Mouse (Mus musculus) embryonic stem cell, embryonic (primary cell): ENCODE data around the gene Neurl2.

Source experiments
- CTCF ChIA-PET, 4 experiments: fragments of 300-600 bp in 2 of 4; fragments of 350-600 bp in 2 of 4; sonication (Branson Sonifier 250); formaldehyde crosslinking; loops; one replicate each; lab custom pipeline; 2022; ENCODE audit warnings: inconsistent platforms in 2 of 4; lab: Charles Lee
- POLR2A ChIA-PET, 4 experiments: fragments of 300-600 bp in 2 of 4; fragments of 350-600 bp in 2 of 4; sonication (Branson Sonifier 250); formaldehyde crosslinking; loops; one replicate each; lab custom pipeline; 2022; ENCODE audit warnings: antibody characterized with exemption in 4 of 4, inconsistent platforms in 1 of 4; lab: Charles Lee

Neurl2 gene

GRCm38 (mm10) chr2:164834531-164834930 is 1.3 kb upstream of the Neurl2 start:
- ChIA-PET CTCF (interaction anchor here in 3 of 4 experiments (0.8 to 2.8 kb wide), 6 partner anchors 11 to 41 kb away, joined by 3 to 24 read pairs (median 4); no protein-coding TSS in a partner anchor), POLR2A (interaction anchor here in 3 of 4 experiments (0.6 to 19.6 kb wide), 44 partner anchors 10 to 1068 kb away, joined by 3 to 527 read pairs (median 6); partner anchors contain the start of genes Acot8 (in 3 of the 3), Zswim1 (in 3 of the 3), Zswim3 (in 3 of the 3) and Pcif1 (in 2 of the 3))

DNA sequence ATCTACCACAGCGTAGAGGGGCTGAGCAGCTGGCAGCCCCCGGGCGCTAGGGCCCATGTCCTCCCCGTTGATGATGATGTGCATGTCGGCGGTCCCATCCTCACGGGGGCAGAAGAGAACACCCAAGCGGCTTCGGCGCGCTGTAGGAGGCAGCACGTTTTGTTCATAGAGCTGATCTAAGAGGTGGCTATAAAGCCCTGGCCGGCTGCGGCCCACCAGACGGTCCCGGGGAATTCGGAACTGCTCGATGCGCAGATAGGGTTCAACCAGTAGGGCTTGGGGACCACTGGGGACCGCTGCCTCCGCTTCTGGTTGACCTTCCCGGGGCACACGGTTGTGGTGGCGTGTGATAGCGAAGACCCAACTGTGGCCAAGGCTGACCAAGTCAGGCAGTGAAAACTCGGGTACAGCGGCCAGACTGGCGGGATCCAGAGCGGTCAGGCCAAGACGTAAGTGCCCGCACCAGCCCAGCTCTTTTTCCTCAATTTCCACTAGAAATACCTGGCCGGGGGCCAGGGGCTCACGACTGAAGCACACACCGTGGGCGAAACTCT is 431 bp downstream of the Neurl2 start, which contains the start of gene Ctsa:
Gene Ctsa (plus strand): TSS at position 126 of the 554 bp plus-strand sequence.
- CTCF ChIA-PET: interaction anchor here (0.5 to 2.8 kb wide), 23 partner anchors 10 to 754 kb away, joined by 3 to 24 read pairs (median 4); partner anchors contain the start of genes Zswim1 (in 2 of the 4), Pltp (in 1 of the 4) and Snx21 (in 1 of the 4)
- POLR2A ChIA-PET: interaction anchor here (0.6 to 19.6 kb wide), 62 partner anchors 8 to 565 kb away, joined by 3 to 527 read pairs (median 5); partner anchors contain the start of genes Acot8 (in 3 of the 4), Zswim1 (in 3 of the 4), Zswim3 (in 3 of the 4) and Pcif1 (in 2 of the 4)

DNA sequence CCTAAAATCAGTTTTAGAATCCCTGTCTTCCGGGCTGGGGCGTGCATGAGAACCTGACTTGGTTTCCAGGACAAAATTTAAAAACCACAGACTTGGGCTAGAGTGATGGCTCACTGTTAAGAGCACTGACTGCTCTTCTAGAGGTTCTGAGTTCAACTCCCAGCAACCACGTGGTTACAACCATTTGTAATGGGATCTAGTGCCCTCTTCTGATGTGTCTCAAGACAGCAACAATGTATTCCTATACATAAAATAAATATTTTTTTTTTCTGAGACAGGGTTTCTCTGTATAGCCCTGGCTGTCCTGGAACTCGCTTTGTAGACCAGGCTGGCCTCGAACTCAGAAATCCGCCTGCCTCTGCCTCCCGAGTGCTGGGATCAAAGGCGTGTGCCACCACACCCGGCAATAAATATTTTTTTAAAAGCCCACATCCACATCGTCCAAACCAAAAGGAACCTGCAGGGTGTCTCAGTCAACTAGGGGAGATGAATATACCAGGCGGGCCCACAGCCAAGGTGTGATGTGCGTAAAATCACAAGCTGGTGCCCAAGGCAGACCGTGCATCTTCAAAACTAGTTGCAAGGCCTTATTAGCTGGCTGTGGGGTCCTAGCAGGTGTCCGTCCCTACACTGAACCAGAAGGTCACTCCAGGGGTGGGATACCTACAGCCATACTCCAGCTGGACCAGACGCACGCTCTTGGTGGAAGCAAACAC is 1.1 kb downstream of the Neurl2 start:
- POLR2A ChIA-PET: interaction anchor here (0.6 to 19.6 kb wide), 55 partner anchors 9 to 116 kb away, joined by 3 to 527 read pairs (median 6); partner anchors contain the start of genes Acot8 (in 3 of the 4), Zswim1 (in 3 of the 4), Zswim3 (in 3 of the 4) and Pcif1 (in 2 of the 4)
- CTCF ChIA-PET: interaction anchor here in 3 of 4 experiments (0.5 to 2.8 kb wide), 21 partner anchors 9 to 251 kb away, joined by 3 to 24 read pairs (median 4); partner anchors contain the start of genes Zswim1 (in 2 of the 3), Pltp (in 1 of the 3) and Snx21 (in 1 of the 3)

DNA sequence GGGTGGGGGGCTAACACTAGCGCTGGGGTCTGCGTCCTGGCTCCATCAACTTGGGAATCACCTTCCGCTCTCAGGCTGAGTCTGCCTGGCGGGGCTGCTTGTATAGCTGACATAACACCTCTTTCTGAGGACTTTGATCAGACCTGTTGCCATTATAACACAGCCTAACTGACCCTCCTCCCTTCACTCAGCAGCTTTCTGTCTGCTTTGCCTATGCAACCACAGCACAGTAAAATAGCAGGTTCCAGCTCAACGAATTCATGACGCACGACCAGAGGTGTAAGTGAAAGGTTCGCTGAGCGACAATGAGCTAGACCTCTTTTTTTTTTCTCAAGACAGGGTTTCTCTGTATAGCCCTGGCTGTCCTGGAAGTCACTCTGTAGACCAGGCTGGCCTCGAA is 2.2 kb downstream of the Neurl2 start:
- ChIA-PET POLR2A (interaction anchor here in 3 of 4 experiments (0.5 to 19.6 kb wide), 19 partner anchors 7 to 1768 kb away, joined by 3 to 527 read pairs (median 6); partner anchors contain the start of genes Acot8 (in 3 of the 3), Zswim1 (in 3 of the 3), Zswim3 (in 3 of the 3) and Spata25 (in 2 of the 3)), CTCF (interaction anchor here in 1 of 4 experiments (1.1 kb wide), 1 partner anchor 15 kb away, joined by 3 read pairs; no protein-coding TSS in a partner anchor)

DNA sequence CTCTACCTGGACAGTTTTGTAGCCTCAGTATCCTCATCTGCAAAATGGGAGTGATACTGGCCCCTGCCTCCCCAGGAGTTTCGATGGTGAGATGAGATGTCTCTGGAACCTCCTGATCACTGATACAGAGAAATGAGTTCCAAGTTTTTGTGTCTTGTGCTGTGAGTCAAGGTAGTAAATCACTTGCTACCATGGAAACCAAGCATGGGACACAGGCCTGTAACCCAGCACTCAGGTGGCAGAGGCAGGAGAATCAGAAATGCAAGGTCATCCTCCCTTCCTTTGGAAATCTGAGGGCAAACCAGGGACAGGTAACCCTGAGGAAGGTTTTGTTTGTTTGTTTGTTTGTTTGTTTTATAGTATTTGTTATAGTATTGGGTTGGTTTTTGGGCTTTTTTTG is 4.2 kb downstream of the Neurl2 start:
- CTCF ChIA-PET: interaction anchor here in 1 of 4 experiments (0.6 kb wide), 1 partner anchor 35 kb away, joined by 3 read pairs; no protein-coding TSS in a partner anchor
- POLR2A ChIA-PET: interaction anchor here in 2 of 4 experiments (0.6 to 18.2 kb wide), 9 partner anchors 9 to 48 kb away, joined by 3 to 694 read pairs (median 134); partner anchors contain the start of genes Acot8 (in 2 of the 2), Ctsa (in 2 of the 2), Neurl2 (in 2 of the 2) and Zswim3 (in 2 of the 2)

- POLR2A ChIA-PET: interaction anchor here in 3 of 4 experiments (0.5 to 18.2 kb wide), 14 partner anchors 9 to 88 kb away, joined by 3 to 694 read pairs (median 5); partner anchors contain the start of genes Acot8 (in 2 of the 3), Ctsa (in 2 of the 3), Neurl2 (in 2 of the 3) and Zswim3 (in 2 of the 3)
- CTCF ChIA-PET: no interaction called here
These were observed 4.8 kb downstream of the Neurl2 start, which contains the start of gene Spata25 for GRCm38 (mm10) chr2:164828437-164828836. Spata25 (minus strand) TSS chr2:164828537.

GRCm38 (mm10) chr2:164827146-164827850 is 6.0 kb downstream of the Neurl2 start:
- CTCF ChIA-PET: interaction anchor here in 3 of 4 experiments (0.6 to 4.6 kb wide), 7 partner anchors 10 to 437 kb away, joined by 3 to 22 read pairs (median 3); no protein-coding TSS in a partner anchor

DNA sequence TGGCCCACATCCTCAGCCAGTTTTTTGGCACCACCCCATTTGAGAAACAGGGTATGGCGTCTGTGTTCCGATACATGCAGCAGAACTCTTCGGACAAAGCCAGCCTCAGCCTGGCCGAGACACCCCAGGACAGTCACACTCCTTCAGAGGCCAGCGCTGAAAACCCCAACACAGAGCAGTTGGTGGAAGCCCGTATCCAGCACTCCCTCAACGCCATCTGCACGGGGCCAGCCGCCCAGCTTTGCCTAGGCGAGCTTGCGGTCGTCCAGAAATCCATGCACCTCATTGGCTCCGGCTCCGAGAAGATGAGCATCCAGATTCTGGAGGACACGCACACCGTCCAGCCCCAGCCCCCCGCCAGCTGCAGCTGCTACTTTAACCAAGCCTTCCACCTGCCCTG is 7.7 kb downstream of the Neurl2 start:
- CTCF ChIA-PET: interaction anchor here in 3 of 4 experiments (0.5 to 4.6 kb wide), 6 partner anchors 30 to 700 kb away, joined by 3 to 22 read pairs (median 6); no protein-coding TSS in a partner anchor

More at GRCm38 (mm10) chr2:164827146-164827850, 6.0 kb downstream of the Neurl2 start:
- POLR2A ChIA-PET: interaction anchor here in 3 of 4 experiments (0.7 to 18.2 kb wide), 31 partner anchors 8 to 86 kb away, joined by 3 to 694 read pairs (median 5); partner anchors contain the start of genes Acot8 (in 3 of the 3), Zswim3 (in 3 of the 3), Ctsa (in 2 of the 3) and Neurl2 (in 2 of the 3)

GRCm38 (mm10) chr2:164823969-164824368 is 9.3 kb downstream of the Neurl2 start:
- ChIA-PET CTCF (interaction anchor here (0.5 to 4.6 kb wide), 17 partner anchors 9 to 610 kb away, joined by 3 to 52 read pairs (median 5); partner anchors contain the start of genes Acot8 (in 2 of the 4), Zswim3 (in 2 of the 4), Ctsa (in 1 of the 4) and Gm20458 (in 1 of the 4)), POLR2A (interaction anchor here (0.6 to 18.2 kb wide), 92 partner anchors 9 to 1772 kb away, joined by 3 to 694 read pairs (median 6); partner anchors contain the start of genes Acot8 (in 4 of the 4), Ctsa (in 4 of the 4), Zswim3 (in 4 of the 4) and Neurl2 (in 3 of the 4))

More for the DNA sequence above, 7.7 kb downstream of the Neurl2 start:
- POLR2A ChIA-PET: interaction anchor here in 3 of 4 experiments (0.6 to 18.2 kb wide), 33 partner anchors 8 to 985 kb away, joined by 3 to 694 read pairs (median 22); partner anchors contain the start of genes Acot8 (in 3 of the 3), Ctsa (in 3 of the 3), Neurl2 (in 3 of the 3) and Zswim3 (in 3 of the 3)

DNA sequence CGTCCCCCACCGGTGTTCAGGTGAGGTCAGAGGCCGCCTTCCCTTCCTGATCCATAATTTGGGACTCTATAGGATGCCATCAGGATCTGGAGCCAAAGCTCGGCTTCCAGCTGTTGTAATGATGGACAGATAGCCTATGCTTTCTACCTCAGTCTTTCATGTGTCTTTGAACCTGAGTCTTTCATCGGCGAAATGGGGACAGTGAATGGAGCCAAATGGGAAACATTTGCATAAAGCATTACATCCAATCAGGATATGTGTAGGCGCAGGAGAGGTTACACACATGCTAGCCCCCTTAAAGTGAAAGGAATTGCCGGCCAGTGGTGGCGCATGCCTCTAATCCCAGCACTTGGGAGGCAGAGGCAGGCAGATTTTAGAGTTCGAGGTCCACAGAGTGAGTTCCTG is 10.1 kb downstream of the Neurl2 start:
- ChIA-PET CTCF (interaction anchor here (0.6 to 3.3 kb wide), 25 partner anchors 9 to 363 kb away, joined by 3 to 52 read pairs (median 4); partner anchors contain the start of genes Acot8 (in 2 of the 4), Ctsa (in 2 of the 4), Neurl2 (in 2 of the 4) and Zswim3 (in 2 of the 4)), POLR2A (interaction anchor here (0.6 to 18.2 kb wide), 90 partner anchors 8 to 752 kb away, joined by 3 to 694 read pairs (median 5); partner anchors contain the start of genes Acot8 (in 4 of the 4), Ctsa (in 4 of the 4), Zswim3 (in 4 of the 4) and Neurl2 (in 3 of the 4))

DNA sequence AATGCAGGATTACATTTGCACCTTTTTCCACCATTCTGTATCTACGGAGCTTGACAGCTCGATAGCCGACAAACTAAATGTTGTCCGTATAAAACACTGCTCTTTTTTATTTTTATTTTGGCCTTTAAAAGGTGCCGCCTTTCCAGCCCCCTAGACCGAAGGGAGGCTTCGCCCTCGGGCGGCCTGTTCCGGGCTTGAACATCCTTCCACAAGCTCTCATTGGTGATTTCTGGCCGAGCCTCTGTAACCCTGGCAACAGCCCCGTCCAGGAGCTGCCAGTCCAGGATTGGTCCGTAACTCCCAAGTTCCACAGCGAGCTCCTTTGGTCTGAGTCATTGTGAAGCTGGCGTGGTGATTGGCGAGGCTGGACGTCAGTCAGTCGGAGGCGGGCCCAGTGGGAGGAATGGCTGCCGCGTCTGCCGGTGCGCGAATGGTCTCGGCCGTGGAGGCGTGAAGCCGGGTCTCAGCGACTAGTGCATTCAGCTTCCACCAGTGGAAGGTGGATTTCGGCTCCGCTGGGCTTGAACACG is 10.6 kb downstream of the Neurl2 start, which contains the start of gene Zswim1:
Gene Zswim1 (plus strand): TSS at position 51 of the 530 bp plus-strand sequence.
- ChIA-PET POLR2A (interaction anchor here (0.6 to 18.2 kb wide), 88 partner anchors 9 to 751 kb away, joined by 3 to 694 read pairs (median 5); partner anchors contain the start of genes Acot8 (in 4 of the 4), Zswim3 (in 4 of the 4), Ctsa (in 3 of the 4) and Neurl2 (in 3 of the 4)), CTCF (interaction anchor here (0.6 to 3.3 kb wide), 23 partner anchors 10 to 322 kb away, joined by 3 to 52 read pairs (median 5); partner anchors contain the start of genes Ctsa (in 2 of the 4), Neurl2 (in 2 of the 4), Acot8 (in 1 of the 4) and Pltp (in 1 of the 4))

DNA sequence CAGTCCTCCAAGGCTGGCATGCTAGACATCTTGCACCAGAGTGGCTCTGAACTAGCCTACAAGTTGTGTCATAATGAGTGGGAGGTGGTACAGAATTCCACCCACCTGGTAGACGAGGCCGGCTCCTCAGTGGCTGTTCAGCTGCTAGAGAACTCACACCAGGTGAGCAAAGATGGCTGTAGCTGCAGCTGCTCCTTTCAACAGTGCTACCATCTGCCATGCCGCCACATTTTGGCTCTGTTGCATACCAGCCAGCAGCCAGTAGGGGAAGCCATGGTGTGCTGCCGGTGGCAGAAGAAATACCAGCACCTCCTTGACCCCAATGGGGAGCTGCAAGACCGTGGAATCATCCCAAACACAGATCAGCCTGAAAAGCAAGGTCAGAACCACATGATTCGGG is 12.2 kb downstream of the Neurl2 start:
- ChIA-PET POLR2A (interaction anchor here in 3 of 4 experiments (0.5 to 18.2 kb wide), 19 partner anchors 14 to 975 kb away, joined by 3 to 694 read pairs (median 75); partner anchors contain the start of genes Acot8 (in 3 of the 3), Ctsa (in 3 of the 3), Neurl2 (in 3 of the 3) and Zswim3 (in 3 of the 3)), CTCF (interaction anchor here in 3 of 4 experiments (0.6 to 3.3 kb wide), 8 partner anchors 12 to 94 kb away, joined by 3 to 19 read pairs (median 4); partner anchors contain the start of genes Ctsa (in 1 of the 3) and Zfp335 (in 1 of the 3))

DNA sequence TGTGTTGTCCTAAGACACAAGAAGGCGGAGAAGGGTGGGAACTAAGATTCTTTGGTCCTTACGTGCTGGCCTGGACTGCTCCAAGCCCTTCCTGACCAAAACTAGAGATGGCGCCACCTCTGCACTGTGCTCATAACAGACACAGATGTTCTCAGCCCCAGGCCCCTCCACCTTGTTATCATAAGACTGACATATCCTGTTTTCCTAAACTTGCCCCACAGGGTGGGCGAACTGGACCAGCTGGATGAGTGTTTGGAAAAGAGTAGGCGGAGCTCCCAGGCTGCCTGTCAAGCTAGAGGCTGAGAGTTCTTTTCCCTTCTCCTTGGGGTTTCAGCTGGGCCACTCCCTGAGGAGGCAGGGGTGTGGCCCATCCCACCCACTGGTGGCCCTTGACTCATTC is 15.6 kb downstream of the Neurl2 start:
- POLR2A ChIA-PET: interaction anchor here (0.6 to 18.2 kb wide), 20 partner anchors 8 to 94 kb away, joined by 3 to 694 read pairs (median 6); partner anchors contain the start of genes Acot8 (in 3 of the 4), Zswim3 (in 3 of the 4), Ctsa (in 2 of the 4) and Neurl2 (in 2 of the 4)
- CTCF ChIA-PET: interaction anchor here in 3 of 4 experiments (0.7 to 1.8 kb wide), 5 partner anchors 11 to 44 kb away, joined by 3 to 14 read pairs (median 3); no protein-coding TSS in a partner anchor

DNA sequence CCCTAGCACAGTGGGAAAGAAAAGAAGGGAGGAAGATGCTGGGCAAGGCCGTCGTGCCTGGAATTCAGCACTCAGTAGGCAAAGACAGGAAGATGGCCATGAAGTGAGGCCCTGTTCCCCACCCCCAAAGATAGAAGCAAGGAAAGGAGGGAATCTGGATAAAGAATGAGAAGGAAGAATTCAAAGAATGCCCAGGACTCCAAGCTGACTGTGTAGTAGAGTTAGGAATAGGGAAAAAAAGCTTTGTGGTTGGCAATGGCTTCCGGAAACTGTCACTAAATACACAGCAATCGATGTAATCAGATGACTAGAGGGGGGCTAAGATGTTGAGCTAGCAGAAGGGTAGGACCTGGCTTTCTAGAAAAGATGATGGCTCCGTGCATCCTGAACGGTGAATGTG is 16.1 kb downstream of the Neurl2 start:
- ChIA-PET CTCF (interaction anchor here in 2 of 4 experiments (1.4 to 1.8 kb wide), 3 partner anchors 23 to 26 kb away, joined by 3 to 14 read pairs (median 5); no protein-coding TSS in a partner anchor), POLR2A (interaction anchor here in 3 of 4 experiments (0.7 to 18.2 kb wide), 18 partner anchors 9 to 95 kb away, joined by 3 to 694 read pairs (median 6); partner anchors contain the start of genes Acot8 (in 3 of the 3), Zswim3 (in 3 of the 3), Ctsa (in 2 of the 3) and Neurl2 (in 2 of the 3))
